Mouse (Mus musculus): ENCODE data around the gene Hpca.

Hpca gene

DNA sequence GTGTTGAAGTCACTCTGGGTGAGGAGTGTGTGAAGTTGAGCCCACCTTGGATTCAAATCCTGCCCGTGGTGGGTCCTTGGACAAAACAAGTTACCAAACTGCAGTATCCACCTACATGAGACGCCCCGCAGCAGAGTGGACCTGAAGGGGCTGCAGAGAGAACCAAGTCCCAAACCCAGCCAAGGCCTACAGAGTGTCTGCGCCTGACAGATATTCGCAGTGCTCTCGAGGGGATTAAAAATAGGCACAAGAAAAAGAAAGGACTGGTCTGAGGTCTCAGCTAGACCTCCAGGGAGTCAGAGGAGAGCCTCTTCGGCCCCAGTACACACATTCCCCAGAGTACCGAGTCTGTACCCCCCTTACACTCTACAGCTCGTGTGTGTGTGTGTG is 14.3 kb upstream of the Hpca start:
- no peak for DNase-seq (ENCODE audit: low spot score)

DNA sequence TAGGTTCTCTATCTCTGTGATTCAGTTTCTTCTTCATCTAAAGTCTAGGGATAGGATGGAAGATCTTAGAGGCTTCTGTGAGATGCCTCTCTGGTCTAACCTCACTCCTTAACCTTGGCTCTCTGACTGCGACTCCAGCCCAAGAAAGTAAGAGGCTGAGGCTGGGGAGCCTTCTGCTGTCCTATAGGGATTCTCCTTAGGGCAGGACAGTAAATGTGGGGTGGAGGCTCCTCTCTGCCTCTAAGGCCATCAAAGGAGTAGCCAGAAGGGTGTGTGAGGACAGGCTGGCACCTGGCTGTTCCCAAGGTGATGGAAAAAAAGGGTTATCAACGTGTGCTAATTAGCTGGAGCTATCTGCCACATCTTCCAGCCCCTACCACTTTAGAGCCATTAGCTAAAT is 13.8 kb upstream of the Hpca start:
- no peak for DNase-seq (ENCODE audit: low spot score)

DNA sequence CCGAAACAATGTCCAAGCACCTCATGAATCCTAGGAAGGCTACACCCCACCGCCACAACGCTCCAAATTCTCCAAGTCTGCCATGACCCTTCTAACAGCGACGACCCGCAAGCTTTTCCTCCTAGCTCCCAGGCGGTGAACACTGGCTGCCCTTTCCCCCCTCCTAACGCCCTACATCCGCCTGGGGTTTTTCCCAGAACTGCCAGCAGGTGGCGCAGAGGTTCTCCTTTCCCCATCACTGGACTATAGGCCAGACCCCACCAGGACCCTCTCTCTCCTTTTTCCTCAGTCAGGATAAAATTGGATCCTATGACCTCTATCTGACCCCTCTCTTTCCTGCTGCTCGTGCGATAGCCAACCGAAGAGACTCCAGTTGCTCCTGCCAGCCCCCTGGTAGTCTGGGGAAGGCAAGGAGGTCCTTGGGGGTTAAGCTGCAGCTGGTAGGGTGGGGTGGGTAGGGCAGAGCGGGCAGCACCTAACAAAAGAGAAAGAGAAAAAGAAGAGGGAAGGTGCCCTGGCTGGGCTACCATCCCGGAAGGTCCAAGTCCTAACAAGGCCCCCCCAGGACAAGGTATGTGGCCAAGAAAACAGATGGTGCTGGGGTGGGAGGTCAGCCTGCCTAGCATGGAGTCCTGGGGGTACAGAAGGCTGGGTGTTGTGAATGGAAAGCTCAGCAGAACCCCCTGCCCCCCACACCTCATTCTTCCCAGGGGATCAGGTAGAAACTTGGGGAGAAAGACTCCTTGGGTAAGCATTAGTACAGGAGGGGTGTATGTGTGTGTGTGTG is 13.2 kb upstream of the Hpca start:
- DNase-seq (ENCODE audit: low spot score): peak; percentile 75

DNA sequence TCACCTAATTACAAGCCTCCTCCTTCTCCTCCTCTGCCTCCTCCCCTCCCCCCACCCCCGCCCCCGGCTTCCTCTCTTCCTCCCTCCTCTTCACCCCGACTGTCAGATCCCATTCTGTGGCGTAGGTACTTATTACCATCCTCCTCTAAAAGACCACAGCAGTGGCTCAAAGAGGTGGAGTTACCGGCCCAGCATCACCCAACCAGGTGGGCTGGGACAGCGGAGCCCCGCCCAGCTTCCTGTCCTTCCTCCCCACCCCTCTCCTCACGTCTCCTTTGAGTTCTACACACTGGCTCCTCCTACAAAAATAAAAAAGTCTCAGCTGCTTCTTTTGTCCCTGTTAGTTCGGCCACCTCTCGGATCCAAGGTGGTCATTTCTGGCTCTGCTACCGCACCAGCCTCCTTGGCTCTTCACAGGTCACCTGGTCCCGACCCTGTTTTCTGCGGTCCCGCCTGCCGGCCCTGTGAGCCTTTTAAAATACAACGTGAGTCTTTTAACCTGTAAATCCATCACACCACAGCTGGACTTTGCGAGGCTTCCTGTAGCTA is 9.0 kb upstream of the Hpca start:
- DNase-seq (ENCODE audit: low spot score): peak; percentile 60

DNA sequence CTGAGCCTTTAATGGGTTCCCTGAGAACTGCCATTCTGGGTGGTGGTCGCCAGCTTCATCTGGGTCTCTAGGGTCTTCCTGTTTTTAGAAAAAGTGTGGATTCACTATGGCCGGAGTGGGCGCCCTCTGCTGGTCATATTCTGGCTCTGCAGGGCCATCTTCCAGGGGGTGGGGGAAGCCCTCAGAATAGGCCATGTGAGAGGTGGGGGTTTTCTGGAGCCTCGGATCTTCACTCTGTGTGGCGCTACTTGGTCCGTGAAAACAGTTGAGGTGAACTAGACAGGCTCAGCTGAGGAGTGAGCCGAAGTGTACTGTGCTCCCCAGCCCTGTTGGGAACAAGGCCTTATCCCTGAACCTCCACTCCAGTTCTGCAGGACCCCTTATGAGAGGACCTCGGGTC is 8.3 kb upstream of the Hpca start:
- DNase-seq (ENCODE audit: low spot score): no peak

DNA sequence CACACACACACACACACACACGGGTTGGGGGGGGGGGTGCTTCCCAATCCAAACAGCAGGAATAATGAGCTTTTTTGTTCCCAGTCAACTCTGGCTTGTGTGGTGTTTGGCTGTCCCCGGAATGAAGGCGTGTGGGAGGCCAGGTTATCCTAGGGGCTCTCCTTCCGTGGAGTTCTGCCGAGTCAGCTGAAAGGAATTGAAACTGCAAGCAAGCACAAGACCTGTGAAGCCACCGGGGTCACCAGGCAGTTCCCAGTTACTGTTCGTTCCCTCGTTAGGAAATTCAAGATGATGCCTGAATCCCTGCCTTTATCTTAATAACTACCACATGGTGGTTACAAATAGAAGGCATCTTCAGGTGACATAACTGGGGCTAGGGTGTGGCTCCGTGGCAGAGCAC is 7.6 kb upstream of the Hpca start:
- peak; percentile 46 for DNase-seq (ENCODE audit: low spot score)

DNA sequence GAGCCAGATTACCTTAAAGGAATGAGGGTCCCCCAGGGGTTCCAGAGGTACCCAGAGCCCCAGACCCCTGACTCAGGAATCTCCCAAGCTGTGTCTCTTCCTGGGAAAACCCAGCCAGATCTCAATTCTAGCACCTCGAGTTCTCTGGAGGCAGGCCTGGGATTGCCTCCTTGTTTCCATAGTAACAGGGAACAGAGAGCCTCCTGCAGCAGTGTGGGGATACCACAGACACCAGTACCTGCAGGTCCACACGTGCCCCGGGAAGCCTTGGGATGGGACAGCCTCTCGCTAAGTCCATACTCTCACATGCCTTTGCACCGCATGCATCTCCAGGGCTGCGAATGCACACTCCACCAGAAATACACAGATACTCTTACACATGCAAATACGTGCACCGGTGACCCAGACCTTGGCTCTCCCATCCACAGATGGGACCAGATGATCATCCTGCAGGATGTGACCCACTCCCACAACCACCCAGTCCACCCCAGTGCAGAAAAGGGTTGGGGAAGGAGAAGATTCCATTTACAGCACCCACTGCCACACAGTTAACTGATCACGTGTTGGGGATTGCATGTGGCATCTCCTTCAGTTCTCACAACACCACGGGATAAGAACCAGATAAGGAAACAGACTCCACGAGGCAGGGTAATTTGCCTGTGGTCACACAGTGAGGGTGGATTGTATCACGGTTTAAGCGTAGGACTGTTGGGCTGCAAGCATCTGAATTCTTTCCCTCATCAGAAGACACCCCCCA is 6.9 kb upstream of the Hpca start:
- no peak for DNase-seq (ENCODE audit: low spot score)

DNA sequence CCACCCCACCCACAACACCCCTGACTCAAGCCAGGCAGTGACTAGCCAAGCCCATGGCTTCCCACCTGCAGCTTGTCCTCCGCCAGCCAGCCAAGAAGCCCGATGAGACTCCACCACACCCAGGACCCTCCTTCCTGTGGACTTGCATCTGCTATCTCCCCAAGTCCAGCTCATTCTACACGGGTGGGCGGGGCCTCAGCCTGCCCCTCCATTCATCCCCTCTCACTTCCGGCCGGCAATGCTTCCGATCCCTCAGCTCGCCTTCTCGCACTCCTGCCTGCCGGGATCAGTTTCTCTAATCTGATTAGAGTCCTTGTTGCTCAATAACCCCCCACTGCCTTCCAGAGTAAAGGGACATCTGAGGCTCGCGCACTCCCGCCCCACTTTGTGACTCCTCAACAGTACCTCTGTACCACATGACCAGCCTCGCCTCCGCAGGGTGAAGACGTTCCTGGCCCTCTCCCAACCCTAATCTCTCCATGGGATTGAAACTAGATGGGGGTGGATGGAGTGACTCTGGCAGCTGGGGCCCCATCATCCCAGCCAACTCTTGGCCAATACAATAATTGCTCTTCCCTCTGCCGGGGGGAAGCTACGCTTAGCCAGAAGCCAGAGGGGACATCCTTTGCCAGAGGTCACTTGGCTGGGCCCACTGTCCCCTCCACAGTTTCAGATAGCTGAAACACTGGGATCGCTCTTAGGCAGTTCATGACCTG is 4.1 kb upstream of the Hpca start:
- no peak for DNase-seq (ENCODE audit: low spot score)

DNA sequence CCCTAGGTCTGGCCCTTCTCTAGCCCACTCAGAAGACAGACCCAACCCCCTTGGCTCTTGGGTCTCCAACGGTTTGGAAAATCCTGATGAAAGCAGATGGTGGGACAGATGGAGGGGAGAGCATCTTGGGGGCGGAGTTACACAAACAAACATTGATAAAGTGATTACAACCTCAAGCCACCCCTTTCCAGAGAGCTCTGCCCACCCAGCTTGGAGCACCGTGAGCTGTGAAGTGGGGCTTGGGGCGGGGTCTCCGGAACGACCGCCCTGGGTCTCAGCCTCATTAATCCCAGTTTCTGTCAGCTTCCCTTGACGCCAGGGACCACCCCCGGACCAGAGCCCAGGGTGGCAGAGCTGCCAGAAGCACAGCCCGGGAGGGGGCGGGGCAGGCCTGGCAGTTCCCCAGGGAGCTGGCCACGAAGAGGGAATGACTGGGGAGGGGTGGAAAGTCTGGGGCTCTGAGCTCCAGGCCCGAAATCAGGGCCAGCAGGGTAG is 2.9 kb upstream of the Hpca start:
- no peak for DNase-seq (ENCODE audit: low spot score)

DNA sequence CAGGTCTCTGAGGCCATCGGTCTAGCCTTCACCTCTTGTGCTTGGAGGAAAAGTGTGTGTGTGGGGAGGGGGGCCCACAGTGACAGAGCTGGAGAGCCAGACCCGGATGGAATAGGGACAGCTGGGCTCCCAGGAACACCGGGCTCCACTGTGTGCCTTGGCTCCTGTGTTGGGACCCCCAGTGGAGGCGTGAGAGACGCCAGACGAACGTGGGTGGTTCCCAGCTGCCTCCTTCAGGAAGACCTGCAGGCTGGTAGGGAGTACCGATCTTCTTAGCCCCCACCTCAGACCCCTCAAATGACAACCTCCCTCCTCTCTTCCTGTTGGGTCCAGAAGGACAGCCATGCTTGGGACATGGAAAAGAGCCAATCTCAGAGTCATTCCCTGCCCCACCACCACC is 883 bp upstream of the Hpca start:
- no peak for DNase-seq (ENCODE audit: low spot score)

DNA sequence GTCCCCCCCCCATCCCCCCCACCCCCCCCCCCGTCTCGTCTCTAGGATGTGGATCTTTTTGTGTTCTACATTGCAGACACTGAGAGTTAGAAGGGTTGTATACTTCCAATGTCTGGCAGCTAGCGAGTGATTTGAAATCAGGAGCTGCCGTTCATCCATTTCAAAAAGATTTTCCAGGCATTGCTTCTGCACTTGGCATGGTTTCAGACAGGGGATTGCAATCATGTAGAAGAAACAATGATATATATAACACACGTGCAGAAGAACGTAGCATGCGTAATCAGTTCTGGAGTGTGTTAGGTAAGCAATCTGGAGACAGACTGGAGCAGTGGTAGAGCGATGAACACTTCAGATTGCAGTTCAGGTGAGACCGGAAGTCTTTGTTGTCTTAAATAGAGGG is 271 bp upstream of the Hpca start:
- no peak for DNase-seq (ENCODE audit: low spot score)

DNA sequence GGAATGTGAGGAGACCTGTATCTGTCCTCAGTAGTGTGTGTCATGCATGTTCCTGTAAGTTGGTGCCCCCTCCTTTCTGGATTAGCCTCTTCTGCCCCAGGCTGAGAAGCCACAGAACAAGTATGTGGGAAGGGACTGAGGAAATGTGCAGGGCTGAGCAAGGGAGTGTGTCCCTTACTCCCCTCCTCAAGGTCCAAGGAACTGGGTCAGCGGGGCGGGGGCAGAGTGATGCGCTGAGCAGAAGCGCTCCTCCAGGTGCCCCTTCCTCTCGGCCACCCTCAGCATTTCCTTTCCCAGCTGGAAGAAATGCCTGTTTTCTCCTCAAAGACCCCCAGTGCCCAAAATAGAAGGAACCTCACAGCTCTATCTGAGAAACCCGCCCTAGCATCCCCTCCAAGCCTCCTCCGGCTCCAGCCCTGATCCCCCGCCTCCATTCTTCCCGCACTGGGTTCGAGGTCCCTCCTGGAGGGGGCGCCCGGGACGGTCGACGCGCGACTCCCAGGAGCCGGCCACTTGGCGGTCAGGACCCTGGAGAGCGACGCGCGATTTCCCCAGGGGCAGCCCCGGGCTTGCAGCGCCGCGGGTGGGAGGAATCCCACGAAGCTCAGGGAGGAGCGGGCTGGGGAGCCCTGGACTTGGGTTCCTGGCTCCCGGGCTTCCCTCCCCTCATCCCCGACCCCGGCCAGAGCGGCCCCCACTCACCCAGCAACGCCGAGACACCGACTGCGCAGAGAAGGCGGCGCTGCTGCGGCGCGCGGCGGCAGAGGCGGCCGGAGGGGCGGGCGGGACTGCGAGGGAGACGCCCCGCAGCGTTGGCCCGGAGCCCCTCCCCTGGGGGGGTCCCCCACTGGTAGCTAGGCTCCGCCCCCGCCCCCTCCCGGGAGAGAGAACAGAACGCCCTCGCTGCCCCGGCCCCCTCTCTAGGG is 1.1 kb downstream of the Hpca start:
- peak; percentile 72 for DNase-seq (ENCODE audit: low spot score)

DNA sequence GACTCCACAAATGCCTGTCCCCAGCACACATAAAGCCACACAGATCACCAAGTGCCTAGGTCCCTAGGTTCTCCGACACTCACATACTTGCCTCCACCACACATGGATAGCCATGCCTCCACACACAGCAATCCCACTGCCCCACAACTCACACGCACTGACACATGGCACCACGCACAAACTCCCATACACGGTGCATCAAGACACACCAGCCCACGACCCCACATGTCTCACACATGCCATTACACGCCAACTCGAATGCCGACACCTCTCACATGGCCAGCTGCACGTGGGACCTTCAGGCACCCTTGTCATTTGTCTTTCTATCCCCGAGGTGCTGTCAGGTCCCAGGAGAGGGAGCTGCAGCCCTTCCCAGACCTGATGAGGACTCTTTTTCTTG is 2.1 kb downstream of the Hpca start:
- DNase-seq (ENCODE audit: low spot score): no peak

DNA sequence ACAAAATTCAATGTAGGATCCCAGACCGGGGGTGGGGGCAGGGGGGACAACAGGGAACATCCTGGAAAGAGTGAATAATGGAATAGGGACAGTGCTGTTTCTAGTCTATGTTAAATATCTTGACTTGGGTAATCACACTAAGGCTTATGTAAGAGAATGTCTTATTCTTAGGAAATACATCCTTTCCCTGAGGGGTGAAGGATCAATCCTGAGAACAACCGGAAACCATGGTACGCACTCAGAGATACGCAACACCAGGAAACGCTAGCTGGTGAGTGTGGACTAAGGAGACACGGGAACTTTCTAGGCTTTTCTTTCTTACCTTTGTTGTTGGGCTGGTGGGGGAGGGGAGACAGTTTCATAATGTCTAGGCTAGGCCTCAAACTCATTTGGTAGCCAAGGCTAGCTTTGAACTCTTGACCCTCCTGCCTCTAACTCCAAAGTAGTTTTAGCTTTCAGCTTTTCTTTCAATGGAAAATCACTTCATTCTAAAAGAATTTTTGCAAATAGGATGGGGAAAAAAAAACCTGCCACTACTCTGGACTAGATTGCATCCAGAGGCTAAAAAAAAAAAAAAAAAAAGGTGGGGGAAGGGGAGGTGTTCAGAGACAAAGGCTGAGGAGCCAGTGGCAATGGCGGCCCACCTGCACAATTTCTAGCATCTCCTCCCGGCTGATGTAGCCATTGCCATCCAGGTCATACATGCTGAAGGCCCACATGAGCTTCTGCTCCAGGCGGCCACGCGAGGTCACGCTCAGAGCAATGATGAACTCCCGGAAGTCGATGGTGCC is 3.9 kb downstream of the Hpca start:
- DNase-seq (ENCODE audit: low spot score): no peak

DNA sequence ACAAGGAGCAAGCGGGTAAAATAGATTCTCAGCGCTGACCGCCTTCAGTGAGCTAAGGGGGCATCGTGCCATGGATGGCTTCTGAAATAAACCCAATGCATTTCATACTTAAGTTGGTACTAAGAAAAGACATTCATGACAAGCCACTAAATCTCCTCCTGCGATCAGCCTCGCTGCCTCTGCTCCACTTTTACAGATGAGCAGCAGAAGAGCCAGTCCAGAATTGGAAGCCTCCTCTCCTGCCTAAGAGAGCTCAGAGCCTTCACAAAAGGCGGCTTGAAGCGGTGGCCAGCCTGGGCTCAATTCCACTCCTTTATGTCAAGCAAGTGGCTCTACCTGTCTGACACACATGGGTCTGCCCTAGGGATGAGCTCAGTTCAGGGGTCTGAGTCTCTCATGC is 5.1 kb downstream of the Hpca start:
- DNase-seq (ENCODE audit: low spot score): no peak

DNA sequence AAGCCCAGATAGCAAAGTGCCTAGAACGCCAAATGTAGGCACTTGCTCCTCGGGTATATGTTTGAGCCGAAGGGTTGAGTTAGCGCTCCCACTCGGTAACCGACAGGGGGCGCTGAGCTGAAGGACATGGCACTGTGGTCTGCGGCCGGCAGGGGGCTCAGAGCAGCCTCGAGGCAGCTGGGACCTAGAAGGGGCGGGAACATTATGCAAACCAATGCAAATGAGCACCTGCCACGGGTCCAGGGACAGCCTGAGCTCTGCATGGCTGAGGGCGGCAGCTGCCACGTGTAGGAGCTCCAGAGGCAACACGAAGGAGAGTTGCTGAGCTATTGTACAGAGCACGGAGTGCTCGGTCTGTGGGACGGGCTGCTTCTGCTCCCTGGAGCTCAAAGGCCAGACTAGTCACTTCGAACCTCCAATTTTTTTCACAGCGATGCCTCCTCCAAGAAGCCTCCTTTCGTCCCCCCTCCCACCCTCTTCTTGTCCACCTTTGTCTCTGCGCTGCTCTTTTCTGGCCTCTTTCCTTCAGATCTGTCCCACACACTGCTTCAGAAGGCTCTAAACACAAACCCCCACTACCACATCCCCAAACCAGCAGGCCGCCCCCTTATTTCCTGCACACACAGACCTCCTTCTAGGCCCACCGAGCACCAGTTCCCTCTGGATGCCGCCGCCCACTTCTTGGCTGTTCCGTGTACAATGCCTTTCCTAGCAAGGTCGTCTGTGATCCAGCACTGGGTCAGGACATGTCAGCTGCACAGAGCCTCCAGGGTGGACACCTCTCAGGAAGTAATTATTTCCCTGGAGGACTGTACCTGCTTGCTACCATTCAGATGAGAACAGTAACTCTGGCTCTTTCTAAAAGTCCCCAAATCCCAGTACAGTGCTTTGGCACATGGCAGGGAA is 8.5 kb downstream of the Hpca start:
- DNase-seq (ENCODE audit: low spot score): peak; percentile 91

DNA sequence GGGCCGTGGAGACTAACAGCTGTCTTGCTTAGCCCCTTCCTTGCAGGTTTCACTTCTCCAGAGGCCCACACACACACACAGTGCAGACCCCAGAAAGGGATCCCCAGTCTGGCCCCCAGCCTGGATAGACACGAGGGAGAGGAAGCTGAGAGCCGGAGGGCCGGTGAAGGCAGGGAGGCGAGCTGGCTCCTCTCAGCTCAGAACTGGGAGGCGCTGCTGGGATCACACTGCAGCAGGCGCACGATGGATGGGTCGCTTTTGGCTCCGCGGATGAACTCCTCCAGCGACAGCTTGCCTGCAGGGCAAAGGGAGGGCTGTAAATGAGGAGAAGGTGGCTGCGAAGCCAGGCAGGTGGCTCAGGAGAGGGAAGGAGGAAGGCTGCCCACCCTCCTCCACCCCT is 9.6 kb downstream of the Hpca start:
- no peak for DNase-seq (ENCODE audit: low spot score)

DNA sequence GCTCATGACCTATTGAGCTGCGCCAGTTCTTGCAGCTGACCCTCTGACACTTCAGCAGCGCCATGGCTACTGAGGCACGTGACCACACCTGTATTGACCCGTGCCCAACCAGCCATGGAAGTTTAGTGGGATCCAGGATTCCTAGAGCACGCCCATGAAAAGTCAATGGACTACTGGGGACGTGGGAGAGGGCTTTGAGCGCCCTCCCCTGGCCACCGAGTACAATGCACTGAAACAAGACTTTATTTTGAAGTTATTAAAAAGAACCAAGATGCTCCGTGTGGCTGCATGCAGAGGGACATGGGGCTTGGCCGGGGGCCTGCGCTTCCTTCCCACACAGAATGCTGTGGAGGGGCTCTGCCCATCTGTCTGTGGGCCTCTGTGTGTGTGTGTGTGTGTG is 10.5 kb downstream of the Hpca start:
- DNase-seq (ENCODE audit: low spot score): no peak

DNA sequence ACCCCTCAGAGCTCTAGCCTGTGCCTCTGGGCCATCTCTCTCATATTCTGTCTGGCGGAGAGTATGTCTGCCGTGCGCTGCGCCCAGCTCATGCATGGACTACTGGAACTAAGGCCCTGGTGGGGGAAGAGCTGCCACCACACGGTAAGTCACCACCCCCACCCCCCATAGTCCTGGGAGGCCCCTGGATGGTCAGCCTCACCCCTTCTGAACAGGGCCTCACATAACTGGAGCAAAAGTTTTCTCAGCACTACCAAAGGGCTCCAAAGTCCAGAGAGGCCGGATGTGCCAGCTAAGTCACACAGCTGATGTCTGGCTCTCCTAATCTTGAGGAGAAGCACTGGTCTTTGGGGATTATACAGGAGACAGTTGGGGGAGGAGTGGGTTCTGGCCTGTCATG is 11.0 kb downstream of the Hpca start:
- DNase-seq (ENCODE audit: low spot score): no peak

DNA sequence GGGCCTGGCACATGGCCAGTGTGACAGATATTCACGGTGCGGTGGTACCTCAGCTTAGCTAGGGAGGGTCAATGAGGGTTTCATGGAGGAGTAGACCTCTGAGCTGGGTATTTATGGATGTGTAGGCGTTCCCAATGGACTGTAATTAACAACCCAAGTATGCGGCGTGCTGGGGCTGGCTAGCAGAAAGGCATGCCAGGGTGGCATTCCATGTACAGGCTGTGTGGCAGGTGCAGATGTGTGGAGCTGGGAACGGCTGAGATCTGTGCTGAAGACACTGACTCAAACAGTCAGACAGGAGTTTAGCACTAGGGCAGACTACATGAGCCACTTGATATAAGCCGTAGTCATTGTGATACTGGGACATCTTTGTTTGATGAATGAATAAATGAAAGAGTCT is 13.2 kb downstream of the Hpca start:
- no peak for DNase-seq (ENCODE audit: low spot score)

Measured in testis, postnatal 14 days (tissue).